Mouse (Mus musculus) megakaryocyte, embryonic 14.5 days (primary cell): ENCODE results near the gene A930009A15Rik.

Source experiments
- FLI1 ChIP-seq: IDR thresholded peaks from 2 replicates; pipeline ENCODE4 v1.6.1; 2012; ENCODE audit warnings: low read length, inconsistent platforms, mixed read lengths
- GATA1 ChIP-seq: IDR thresholded peaks from 3 replicates; pipeline ENCODE4 v1.6.1; 2012; ENCODE audit warnings: mixed read lengths, low read length, inconsistent platforms, borderline replicate concordance

DNA sequence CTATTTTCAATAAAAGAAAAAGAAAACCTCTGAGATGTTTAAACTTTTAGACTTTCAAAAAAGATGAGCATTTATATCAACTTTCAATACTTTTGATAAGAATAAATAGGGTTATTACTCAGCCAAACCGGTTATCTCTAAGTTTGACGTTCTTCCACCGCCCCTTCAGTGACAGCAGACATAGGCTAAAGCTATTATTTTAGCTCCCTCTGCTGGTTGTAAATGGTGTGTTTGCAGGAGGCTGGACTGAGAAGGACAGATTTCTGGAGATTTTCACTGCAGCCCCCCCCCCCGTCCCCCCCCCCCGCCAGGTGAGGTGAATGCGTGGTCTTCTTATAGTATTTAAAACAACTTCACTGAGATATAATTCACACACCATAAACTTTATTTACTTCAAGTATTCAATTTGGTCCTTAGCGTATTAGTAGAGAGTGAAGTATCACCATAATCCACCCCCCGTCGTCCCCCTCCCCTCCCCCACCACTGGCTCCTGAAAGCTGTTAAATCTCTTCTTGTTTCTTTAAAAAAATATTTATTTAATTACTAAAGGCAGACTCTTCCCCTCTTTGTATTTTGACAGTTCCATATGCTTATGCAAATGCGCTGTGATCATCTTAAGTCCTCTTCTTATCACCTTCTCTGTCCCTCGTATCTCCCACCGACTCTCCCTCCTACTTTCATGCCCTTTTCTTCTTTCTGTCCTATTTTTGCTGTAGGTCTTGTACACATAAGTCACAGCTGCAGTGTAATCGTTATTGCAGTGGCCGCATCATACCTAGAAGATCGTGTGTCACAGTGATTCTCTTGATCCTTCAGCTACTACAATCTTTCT is 47.9 kb downstream of the A930009A15Rik start:
- no peak for TF ChIP-seq GATA1
- no peak for TF ChIP-seq FLI1
